Mouse (Mus musculus): ENCODE results near the gene Lmo7.

DNA sequence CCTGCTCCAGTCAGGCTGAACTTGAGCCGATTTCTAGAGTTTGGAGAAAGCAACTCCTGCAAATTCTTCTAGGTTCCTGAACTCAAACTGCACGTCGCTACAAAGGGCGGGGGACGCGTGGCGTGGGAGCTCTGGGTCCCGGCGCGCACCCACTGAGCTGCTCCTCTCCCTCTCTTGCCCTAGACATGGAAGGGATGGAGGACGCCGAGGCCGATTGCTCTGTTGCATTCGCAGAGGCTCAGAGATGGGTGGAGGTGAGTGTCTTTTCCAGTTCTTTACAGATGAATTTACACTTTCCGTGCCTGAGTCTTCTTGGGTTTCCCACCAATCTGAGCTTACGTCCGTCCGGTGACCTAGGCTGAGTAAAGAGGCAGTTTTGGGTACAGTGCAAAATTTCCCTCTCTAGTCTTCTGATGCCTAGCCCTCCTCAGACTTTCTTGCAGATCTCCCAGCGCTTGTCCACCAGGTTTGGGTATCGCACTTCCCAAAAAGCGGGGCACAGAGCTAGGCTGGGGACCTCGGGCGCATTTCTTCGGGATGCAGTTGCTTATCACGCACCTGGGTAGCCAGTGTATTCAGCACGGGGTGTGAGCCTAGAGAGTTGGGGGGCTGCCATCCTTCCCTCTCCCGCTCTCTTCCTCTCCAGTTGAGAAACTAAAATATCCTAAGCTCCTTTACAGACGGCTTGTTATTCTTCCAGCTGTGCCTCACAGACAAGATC is 375 bp downstream of the Lmo7 start:
- TF ChIP-seq CTCF (IDR thresholded peaks at IDR 0.05; ENCODE audit: insufficient read depth, low read length) (no peak), POLR2A (IDR thresholded peaks at IDR 0.05; ENCODE audit: borderline replicate concordance, extremely low read depth, low read depth, low read length) (no peak)
